Mouse (Mus musculus) forebrain, postnatal 0 days (tissue): Measurements from ENCODE around the gene Rpl29. TPM values are rescaled to one million over a fixed set of nuclear protein-coding genes. Genes with fewer than 3 reads are reported as not detected.

Experiments
- ATAC-seq: fragments of 200-750 bp; cut with Nextera tagmentation; 2 replicates; pipeline ENCODE4 v1.8.0; 2017; ENCODE audit warnings: mild to moderate bottlenecking, moderate library complexity
- DNase-seq: peaks from one replicate; pipeline ENCODE4 v3.0.0-alpha.2; 2015
- H3K27ac ChIP-seq: fragments of 300-500 bp; sonication (generic); 2 replicates; pipeline ENCODE4 v1.5.1; 2014; ENCODE audit warnings: low read depth, mild to moderate bottlenecking, antibody characterized with exemption, low read length, moderate library complexity, mixed read lengths
- H3K27me3 ChIP-seq: fragments of 300-500 bp; sonication (generic); 2 replicates; pipeline ENCODE4 v1.6.1; 2014; ENCODE audit warnings: mild to moderate bottlenecking, low read length, mixed read lengths; ENCODE audit not compliant: insufficient read depth
- H3K36me3 ChIP-seq: fragments of 300-500 bp; sonication (generic); 2 replicates; pipeline ENCODE4 v1.6.1; 2014; ENCODE audit warnings: mild to moderate bottlenecking, moderate library complexity; ENCODE audit not compliant: insufficient read depth
- H3K4me1 ChIP-seq: fragments of 300-500 bp; sonication (generic); 2 replicates; pipeline ENCODE4 v1.6.1; 2014; ENCODE audit warnings: antibody characterized with exemption; ENCODE audit not compliant: insufficient read depth
- H3K4me2 ChIP-seq: fragments of 300-500 bp; sonication (generic); 2 replicates; pipeline ENCODE4 v1.6.1; 2014; ENCODE audit warnings: low read depth, mild to moderate bottlenecking, moderate library complexity
- H3K4me3 ChIP-seq: fragments of 300-500 bp; sonication (generic); 2 replicates; pipeline ENCODE4 v1.5.1; 2014; ENCODE audit warnings: low read depth, low read length, mixed read lengths
- H3K9ac ChIP-seq: fragments of 300-500 bp; sonication (generic); 2 replicates; pipeline ENCODE4 v1.6.1; 2014; ENCODE audit warnings: mild to moderate bottlenecking
- H3K9me3 ChIP-seq: fragments of 300-500 bp; sonication (generic); 2 replicates; pipeline ENCODE4 v1.6.1; 2016; ENCODE audit warnings: low read length
- CTCF ChIP-seq: sonication (generic); IDR thresholded peaks from 2 replicates; pipeline ENCODE4 v1.5.1; 2016; ENCODE audit warnings: antibody characterized with exemption, control low read depth, low read depth
- WGBS: fragments of 180-500 bp; shearing (Covaris S2); extraction: QIAGEN DNeasy Blood & Tissue Kit; methylation state at CpG from one replicate; pipeline ENCODE4 v1.1.7; 2014; 5-methylcytosine and 5-hydroxymethylcytosine counted together
- polyA plus RNA-seq: library from polyadenylated mRNA; unstranded; fragments of >200 nt; fragmentation: Nextera tagmentation; extraction: Ambion mirVana; gene quantifications from 2 replicates; pipeline ENCODE4 v1.2.1, GENCODE M21; 2015
- total RNA-seq: library from RNA; depleted of rRNA; stranded (reverse); fragments of >200 nt; gene quantifications from 2 replicates; pipeline ENCODE4 v1.2.3, GENCODE M21; 2014

Gene Rpl29
- total and polyA plus RNA-seq, 2 experiments from 2014 or later: 678 to 890 TPM

DNA sequence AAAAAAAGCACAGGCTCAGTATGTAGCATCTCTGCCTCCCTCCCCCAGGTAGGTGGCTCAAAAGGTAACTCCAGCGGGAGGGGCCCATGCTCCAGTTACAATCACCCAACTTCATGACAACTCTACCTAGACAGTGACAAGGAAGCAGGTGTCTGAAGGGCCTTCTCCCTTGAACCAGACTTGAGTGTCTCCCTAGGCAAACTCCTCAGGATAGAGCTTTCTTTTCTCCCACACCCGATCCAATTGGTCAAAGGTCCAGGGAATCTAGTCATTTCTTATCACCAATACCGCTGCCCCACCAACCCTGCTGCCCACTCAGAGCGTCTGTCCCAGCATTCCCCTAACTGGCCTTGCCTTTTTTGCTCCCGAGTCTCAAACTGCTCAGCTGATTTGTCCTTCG is 37.5 kb downstream of the Rpl29 start:
- Histone ChIP-seq H3K27me3 (no peaks in the 10 kb centered on the region), H3K36me3 (peaks cover 27% of the 10 kb centered on the region), H3K9ac (no peak overlapping the region), H3K9me3 (no peaks in the 10 kb centered on the region), H3K27ac (no peak overlapping the region), H3K4me3 (no peak overlapping the region), H3K4me2 (no peak overlapping the region), H3K4me1 (peaks cover 7% of the 10 kb centered on the region; the same call in 1 of the 2 replicates)
- TF ChIP-seq CTCF: no peak
- DNase-seq: no peak
- ATAC-seq: no peak
- WGBS: 94% methylated on average over 6 of the region's 6 CpGs

DNA sequence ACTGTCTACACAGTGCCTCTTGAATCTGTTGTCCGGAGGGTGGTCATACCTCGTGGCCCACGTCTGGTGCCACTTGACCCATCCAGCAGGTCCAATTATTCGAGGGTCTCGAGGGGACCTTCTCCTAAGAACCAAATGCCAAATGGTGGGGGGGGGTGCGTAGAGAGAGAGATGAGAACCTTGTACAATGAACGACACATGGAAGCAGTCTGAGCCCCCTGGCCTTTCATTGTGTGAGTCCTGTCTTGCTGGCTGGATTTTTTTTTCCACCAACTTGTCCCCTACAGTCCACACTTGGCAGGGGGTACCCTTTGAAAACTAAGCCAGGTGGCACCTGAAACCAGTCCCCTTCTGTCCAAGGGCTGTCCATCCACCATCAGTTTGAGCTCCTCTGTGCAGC is 38.5 kb downstream of the Rpl29 start:
- no peak overlapping the region for H3K9ac ChIP-seq
- no peaks in the 10 kb centered on the region for H3K27me3 ChIP-seq
- H3K9me3 ChIP-seq: no peaks in the 10 kb centered on the region
- peaks cover 18% of the 10 kb centered on the region for H3K36me3 ChIP-seq
- no peak overlapping the region for H3K4me2 ChIP-seq
- H3K27ac ChIP-seq: no peak overlapping the region
- WGBS: 87% methylated on average over 7 of the region's 7 CpGs
- TF ChIP-seq CTCF: no peak
- DNase-seq (no peak), ATAC-seq (no peak)
- H3K4me3 ChIP-seq: no peak overlapping the region
- peaks cover 7% of the 10 kb centered on the region; the same call in 1 of the 2 replicates for H3K4me1 ChIP-seq

DNA sequence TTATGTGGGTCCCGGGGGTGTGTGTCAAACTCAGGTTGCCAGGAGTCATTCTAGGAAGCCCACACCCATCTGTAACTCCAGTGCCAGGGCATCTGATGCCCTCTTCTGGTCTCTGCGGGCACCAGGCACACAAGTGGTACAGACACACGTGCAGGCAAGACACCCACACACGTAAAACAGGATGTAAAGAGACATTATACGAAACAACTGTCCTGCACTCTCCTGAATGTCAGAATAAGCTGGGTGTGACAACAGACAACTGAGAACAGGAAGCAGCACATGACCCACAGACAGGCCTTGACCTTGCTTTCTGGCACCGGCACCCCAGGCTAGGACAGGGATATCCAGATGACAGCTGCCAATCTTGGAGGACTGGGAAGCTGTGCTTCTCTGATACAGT is 40.1 kb downstream of the Rpl29 start:
- H3K9ac ChIP-seq: no peak overlapping the region
- no peak for TF ChIP-seq CTCF
- DNase-seq (no peak), ATAC-seq (no peak)
- H3K27me3 ChIP-seq: no peaks in the 10 kb centered on the region
- 81% methylated on average over 6 of the region's 6 CpGs for WGBS
- no peak overlapping the region for H3K27ac ChIP-seq
- no peak overlapping the region for H3K4me3 ChIP-seq
- 0 out of 2 replicates have a peak, but pooled peaks cover 3% of the 10 kb centered on the region for H3K36me3 ChIP-seq
- peaks cover 7% of the 10 kb centered on the region; the same call in 1 of the 2 replicates for H3K4me1 ChIP-seq
- H3K4me2 ChIP-seq: no peak overlapping the region
- no peaks in the 10 kb centered on the region for H3K9me3 ChIP-seq

- no peaks in the 10 kb centered on the region for H3K36me3 ChIP-seq
- WGBS: 69% methylated on average over 9 of the region's 9 CpGs
- H3K4me1 ChIP-seq: peaks cover 7% of the 10 kb centered on the region; the same call in 1 of the 2 replicates
- no peaks in the 10 kb centered on the region for H3K27me3 ChIP-seq
- no peak for ATAC-seq
- no peak overlapping the region for H3K9ac ChIP-seq
- no peaks in the 10 kb centered on the region for H3K9me3 ChIP-seq
- H3K4me3 ChIP-seq: no peak overlapping the region
- TF ChIP-seq CTCF: no peak
- H3K4me2 ChIP-seq: no peak overlapping the region
- no peak overlapping the region for H3K27ac ChIP-seq
- no peak for DNase-seq
Measured at GRCm38 (mm10) chr9:106469776-106470175, 40.5 kb downstream of the Rpl29 start.

GRCm38 (mm10) chr9:106470991-106471750 is 41.9 kb downstream of the Rpl29 start:
- Histone ChIP-seq H3K27ac (no peak overlapping the region), H3K9ac (no peak overlapping the region), H3K27me3 (no peaks in the 10 kb centered on the region), H3K9me3 (no peaks in the 10 kb centered on the region), H3K4me3 (no peak overlapping the region), H3K4me2 (no peak overlapping the region), H3K4me1 (no peaks in the 10 kb centered on the region), H3K36me3 (no peaks in the 10 kb centered on the region)
- 59% methylated on average over 14 of the region's 14 CpGs for WGBS
- ATAC-seq (no peak), DNase-seq (no peak)
- no peak for TF ChIP-seq CTCF

GRCm38 (mm10) chr9:106471892-106472291 is 42.6 kb downstream of the Rpl29 start:
- Histone ChIP-seq H3K4me3 (no peak overlapping the region), H3K9me3 (no peaks in the 10 kb centered on the region), H3K36me3 (no peaks in the 10 kb centered on the region), H3K4me2 (no peak overlapping the region), H3K9ac (no peak overlapping the region), H3K4me1 (no peaks in the 10 kb centered on the region), H3K27ac (no peak overlapping the region), H3K27me3 (no peaks in the 10 kb centered on the region)
- DNase-seq (no peak), ATAC-seq (no peak)
- 24% methylated on average over 5 of the region's 5 CpGs for WGBS
- TF ChIP-seq CTCF: no peak

- Histone ChIP-seq H3K27me3 (no peaks in the 10 kb centered on the region), H3K9ac (no peak overlapping the region), H3K9me3 (no peaks in the 10 kb centered on the region), H3K4me1 (no peaks in the 10 kb centered on the region), H3K27ac (no peak overlapping the region), H3K4me3 (no peak overlapping the region), H3K4me2 (no peak overlapping the region), H3K36me3 (no peaks in the 10 kb centered on the region)
- 63% methylated on average over 4 of the region's 4 CpGs for WGBS
- no peak for TF ChIP-seq CTCF
- ATAC-seq (no peak), DNase-seq (no peak)
Measured at GRCm38 (mm10) chr9:106472321-106472720, 43.1 kb downstream of the Rpl29 start.
